Mouse (Mus musculus): Measurements from ENCODE around the gene Fbln2. TPM values are rescaled to one million over a fixed set of nuclear protein-coding genes. Genes with fewer than 3 reads are reported as not detected.
A peak's percentile ranks its signal among the peaks of the same experiment; 100 is the strongest.

The Fbln2 gene
- total RNA-seq, 2 experiments from 2014 or later, result 15.2 to 16.4 TPM

DNA sequence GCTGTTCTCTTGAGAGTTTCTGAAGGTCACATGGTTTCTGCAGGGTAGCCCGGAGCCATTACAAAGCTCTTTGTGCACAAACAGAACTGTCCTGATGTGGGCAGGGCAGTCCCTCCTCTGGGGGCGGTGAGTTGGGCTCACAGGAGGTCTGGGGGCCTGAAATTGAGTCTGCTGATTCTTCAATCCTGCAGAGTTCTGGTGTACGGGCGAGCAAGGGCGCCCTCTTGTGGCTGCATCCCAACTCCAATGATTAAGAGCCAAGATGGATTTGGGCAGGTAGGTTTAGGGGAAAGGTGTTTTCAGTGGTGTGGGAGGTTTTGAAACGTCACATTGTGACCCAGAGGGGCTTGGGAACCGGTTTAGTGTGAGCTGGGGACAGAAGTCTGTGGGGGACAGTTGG, 65.3 kb downstream of the Fbln2 start:
- DNase-seq (ENCODE audit: low spot score in 2 of 2), result peak; percentile 77 to 81

GRCm38 (mm10) chr6:91278302-91278701, 66.0 kb downstream of the Fbln2 start:
- DNase-seq (ENCODE audit: low spot score in 2 of 2), result no peak

GRCm38 (mm10) chr6:91279477-91279876, 67.2 kb downstream of the Fbln2 start:
- DNase-seq (ENCODE audit: low spot score in 2 of 2), result no peak

DNA sequence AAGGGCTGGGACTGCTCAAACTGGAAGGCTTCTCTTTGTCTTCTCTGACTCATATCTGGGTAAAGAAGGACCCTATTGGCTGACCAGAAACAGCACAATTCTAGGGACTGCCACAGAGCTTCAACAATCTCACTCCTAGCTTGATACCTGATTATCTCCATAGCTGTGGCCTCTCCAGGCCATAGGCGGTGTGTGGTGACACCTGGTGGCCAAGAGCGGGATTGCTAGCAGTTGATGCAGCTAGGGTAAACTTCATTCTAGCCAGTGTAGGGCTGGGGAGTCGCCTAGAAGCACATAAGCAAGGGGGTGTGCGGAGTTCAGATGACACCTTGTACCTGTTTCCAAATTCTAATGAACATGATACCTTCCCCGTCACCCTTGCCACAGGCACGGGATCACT, 69.0 kb downstream of the Fbln2 start:
- peak; percentile 99 for DNase-seq (ENCODE audit: low spot score in 2 of 2)

- no peak for DNase-seq (ENCODE audit: low spot score in 2 of 2)
Measured at GRCm38 (mm10) chr6:91281747-91282146, 69.5 kb downstream of the Fbln2 start.

DNA sequence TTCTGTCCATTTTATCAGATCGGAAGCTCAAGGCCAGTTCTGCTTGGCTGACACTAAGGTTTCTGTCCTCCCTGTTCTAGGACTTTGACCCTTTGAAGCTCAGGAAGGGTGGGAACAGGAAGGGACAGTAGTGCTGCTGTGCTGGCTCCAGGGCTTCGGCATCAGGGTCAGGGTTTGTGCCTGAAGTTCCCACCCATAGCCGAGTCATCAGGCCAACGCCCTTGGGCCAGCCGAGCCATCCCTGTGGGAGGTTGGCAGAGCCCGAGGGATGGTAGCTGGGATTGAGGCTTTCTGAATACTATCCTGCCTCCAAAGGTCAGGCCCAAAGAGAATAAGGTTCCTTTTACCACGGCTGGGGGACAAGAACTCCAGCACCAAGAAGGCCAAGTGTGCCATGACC, 70.8 kb downstream of the Fbln2 start:
- no peak for DNase-seq (ENCODE audit: low spot score in 2 of 2)

GRCm38 (mm10) chr6:91284521-91285449, 72.5 kb downstream of the Fbln2 start:
- peak in 1 of 2 experiments; percentile 44 for DNase-seq (ENCODE audit: low spot score in 2 of 2)

GRCm38 (mm10) chr6:91285450-91285790, 73.2 kb downstream of the Fbln2 start:
- DNase-seq (ENCODE audit: low spot score in 2 of 2), result peak; percentile 86 to 89

DNA sequence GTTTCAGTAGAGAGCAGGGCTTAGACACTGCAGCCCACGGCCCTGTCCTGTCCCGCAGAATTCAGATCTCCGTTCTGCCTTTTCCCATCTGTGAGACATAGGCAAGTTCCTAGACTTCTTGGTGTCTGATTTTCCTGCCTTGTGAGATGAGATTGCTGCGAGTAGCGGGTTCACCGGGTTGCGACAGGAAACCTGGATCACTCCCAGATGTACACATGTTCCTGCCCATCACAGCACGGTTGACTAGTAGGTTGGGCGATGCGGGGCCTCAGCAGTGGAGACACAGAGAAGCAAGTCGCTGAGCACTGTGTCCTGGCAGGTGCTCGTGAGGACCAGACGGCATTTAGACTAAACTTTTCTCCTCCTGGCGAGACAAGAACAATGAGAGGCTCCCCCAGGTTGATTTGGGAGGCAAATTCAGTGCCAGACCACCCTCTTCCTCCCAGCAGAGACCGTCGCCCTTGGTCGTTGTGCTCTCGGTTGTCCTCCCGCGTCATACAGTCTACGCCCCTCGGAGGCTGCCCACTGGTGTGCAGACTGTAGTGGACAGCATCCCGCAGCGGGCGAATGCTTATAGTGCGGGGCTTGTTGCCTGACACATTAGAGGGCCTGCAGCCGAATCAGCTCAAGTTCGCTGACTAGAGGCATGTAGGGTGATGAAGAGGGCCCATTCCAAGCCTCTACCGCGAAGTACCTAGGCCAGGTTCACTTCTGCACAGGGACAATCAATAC, 73.7 kb downstream of the Fbln2 start:
- DNase-seq (ENCODE audit: low spot score in 2 of 2), result peak in 1 of 2 experiments; percentile 27

DNA sequence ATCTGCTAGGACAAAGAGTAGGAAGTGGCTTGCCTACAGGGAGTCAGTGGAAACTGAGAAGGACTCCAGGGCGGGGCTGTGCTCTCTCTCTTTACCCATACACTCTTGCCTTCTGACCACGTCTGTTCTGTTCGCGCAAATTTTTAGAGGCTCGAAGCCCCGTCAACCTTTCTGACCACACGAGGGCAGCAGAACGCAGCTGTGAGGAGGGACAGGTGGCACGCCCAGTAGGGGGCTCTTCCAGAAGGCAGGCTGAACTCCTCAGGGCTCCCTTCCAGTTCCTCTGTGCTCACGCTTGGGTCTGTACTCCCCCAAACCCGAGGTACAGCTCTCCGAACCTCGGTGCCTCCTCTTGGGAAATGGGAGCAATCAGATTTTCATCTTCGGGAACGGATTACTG, 74.4 kb downstream of the Fbln2 start:
- peak; percentile 92 to 93 for DNase-seq (ENCODE audit: low spot score in 2 of 2)

- no peak for DNase-seq (ENCODE audit: low spot score in 2 of 2)
Measured at GRCm38 (mm10) chr6:91287148-91287547, 74.9 kb downstream of the Fbln2 start.

DNA sequence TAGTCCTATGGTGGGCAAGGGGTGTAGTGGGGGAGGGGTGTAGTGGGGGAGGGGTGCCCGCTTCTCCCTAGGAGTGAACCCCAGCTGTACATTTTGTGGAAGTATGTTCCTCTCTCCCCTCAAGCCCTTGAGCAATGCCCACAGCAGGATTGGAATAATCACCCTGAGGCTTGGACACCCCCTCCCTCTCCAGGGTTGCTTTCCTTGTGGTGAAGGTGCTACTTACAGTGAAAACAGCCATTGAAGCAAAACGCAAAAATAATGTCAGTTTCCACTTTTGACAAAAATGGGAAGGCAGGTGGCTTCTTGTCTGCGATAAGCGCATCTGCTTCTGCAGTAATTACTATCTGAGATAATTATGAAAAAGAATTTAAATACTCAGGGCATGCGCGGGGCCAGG, 75.4 kb downstream of the Fbln2 start:
- no peak for DNase-seq (ENCODE audit: low spot score in 2 of 2)

GRCm38 (mm10) chr6:91288251-91288785, 76.1 kb downstream of the Fbln2 start:
- DNase-seq (ENCODE audit: low spot score in 2 of 2), result peak in 1 of 2 experiments; percentile 37

DNA sequence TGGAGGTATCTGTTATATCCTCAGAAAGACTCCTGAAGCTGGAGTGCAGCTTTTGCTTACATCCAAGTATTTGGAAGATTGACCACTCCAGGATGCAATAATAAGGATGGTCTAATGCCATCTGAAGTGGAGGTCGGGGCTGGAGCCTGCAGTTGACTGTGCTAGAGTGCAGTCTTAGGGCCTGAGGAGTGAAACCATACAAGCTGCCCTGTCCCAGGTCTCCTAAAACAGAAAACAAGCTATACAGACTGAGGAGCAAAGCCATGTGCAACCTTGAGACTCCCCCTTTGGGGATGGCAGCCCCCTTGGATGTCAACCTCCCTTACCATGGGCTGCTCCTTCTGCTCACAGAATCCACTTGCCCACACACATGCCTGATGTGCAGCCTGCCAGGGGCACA, 76.7 kb downstream of the Fbln2 start:
- no peak for DNase-seq (ENCODE audit: low spot score in 2 of 2)

- peak in 1 of 2 experiments; percentile 35 for DNase-seq (ENCODE audit: low spot score in 2 of 2)
Measured at GRCm38 (mm10) chr6:91290937-91291336, 78.7 kb downstream of the Fbln2 start.

- DNase-seq (ENCODE audit: low spot score in 2 of 2), result no peak
Measured at GRCm38 (mm10) chr6:91295431-91295830, 83.2 kb downstream of the Fbln2 start.

DNA sequence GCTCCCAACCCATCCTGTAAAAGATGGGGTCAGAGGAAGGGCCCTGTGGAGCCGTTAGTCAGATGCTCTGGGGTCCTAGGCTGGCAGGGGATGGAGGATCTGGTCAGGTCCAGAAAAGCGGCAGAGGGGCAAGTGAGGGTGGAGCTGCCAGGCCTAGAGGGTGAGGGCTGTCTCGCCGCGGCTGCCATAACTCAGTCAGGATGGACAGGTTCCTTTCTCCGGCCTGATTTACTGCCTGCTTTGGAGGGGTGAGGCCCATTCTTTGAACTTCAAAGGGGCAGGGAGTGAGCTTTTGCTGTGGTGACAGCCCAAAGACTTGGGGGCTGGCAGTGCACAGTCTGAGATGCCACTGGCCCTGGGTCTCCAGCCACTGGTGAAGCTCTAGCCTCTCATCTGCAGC, 86.6 kb downstream of the Fbln2 start:
- DNase-seq (ENCODE audit: low spot score in 2 of 2), result no peak

GRCm38 (mm10) chr6:91300079-91300478, 87.8 kb downstream of the Fbln2 start:
- DNase-seq (ENCODE audit: low spot score in 2 of 2), result no peak

DNA sequence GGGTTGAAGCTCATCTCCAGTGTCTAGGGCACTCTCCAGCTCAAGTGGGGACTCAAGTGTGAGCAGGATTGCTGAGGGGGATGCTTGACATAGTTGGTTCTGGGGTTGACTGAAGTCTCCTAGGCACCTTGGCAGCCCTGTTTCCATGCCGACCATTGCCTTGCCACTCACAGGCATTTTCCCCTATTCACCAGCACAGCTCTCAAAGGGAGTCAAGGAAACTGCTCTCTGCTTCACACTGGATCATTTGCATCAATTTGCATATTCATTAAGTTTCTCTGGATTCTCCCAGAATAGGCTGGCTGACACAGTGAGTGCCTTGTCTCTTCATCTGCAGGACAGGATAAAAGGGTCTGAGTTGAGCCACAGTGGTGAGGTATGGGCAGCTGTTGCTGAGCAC, 89.6 kb downstream of the Fbln2 start:
- DNase-seq (ENCODE audit: low spot score in 2 of 2), result peak; percentile 75

DNA sequence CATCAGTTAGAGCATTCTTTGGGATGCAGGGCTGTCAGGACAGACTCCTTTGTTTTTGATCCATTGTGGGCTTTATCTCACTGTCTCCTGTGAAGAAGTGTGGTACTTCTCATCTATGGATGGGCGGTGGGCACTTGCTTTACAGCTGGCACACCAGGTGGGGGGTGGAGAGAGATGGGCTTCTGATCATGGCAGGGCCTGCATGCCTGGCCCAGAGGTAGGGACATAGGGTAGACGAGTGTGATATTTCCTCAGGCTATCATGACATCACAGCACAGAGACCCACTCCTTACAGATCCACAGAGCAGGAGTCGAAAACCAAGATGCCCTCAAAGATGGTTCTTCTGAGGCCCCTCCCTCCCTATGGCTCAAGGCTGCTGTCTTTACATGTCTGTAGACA, 90.1 kb downstream of the Fbln2 start:
- DNase-seq (ENCODE audit: low spot score in 2 of 2), result no peak

DNA sequence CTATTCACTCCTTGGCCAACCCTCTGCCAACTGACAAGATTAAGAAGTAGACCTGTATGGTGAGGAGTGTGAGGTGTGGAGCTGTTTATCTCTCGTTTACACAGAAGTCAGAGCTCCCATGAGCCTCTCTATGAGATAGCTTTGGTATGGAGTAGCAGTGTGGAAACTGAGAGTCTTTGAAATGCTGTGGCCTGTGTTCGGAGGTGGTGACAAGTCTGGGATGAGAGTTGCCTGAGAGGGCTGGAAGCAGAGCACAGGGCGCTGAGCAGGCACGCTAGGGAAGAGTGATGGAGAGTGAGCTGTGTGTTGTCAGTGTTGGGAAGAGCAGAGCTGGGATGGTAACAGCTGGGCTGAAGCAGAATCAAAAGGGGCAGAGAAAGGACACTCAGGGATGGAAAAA, 91.9 kb downstream of the Fbln2 start:
- DNase-seq (ENCODE audit: low spot score in 2 of 2), result no peak

DNA sequence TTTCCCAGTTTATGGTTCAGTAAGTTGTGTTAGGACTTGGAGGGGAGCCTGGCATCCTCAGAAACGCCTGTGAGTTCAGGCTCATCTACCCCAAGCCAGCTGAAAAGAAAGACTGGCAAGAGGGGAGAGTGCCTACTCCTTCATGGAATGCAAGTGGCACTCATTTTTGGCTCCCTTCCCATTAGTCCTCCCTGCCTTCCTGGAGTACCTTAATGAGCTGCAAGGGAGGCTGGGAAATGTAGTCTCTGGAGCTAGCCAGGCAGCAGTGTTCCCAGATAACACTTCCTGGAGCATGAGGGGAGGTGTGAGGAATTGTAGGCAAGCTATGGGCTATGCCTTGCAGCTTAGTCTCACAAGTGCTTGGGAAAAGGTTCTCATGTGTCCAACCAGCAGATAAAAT, 95.7 kb downstream of the Fbln2 start:
- DNase-seq (ENCODE audit: low spot score in 2 of 2), result no peak
